Mouse (Mus musculus) stomach, postnatal 0 days (tissue): ENCODE measurements at regions not wholly inside any gene's neighbourhood (a gene's known extent, or its start where the extent isn't known, plus 50 kb on each side); places are given as distances from the start of the nearest gene placed in this dataset.

Experiments
- CTCF ChIP-seq: IDR thresholded peaks from 2 replicates; pipeline ENCODE4 v1.5.1; 2016; ENCODE audit warnings: antibody characterized with exemption, low read depth, mild to moderate bottlenecking, moderate library complexity
- EP300 ChIP-seq: optimal IDR thresholded peaks from 2 replicates; pipeline ENCODE3; 2016; ENCODE audit warnings: antibody characterized with exemption

- TF ChIP-seq CTCF (peak; percentile 35; the same call in 1 of the 2 replicates), EP300 (no peak)
Observed at GRCm38 (mm10) chr3:34759942-34760640, 109.9 kb downstream of the Sox2 start.
